Mouse (Mus musculus): ENCODE data around the gene Ppp1r9a.

DNA sequence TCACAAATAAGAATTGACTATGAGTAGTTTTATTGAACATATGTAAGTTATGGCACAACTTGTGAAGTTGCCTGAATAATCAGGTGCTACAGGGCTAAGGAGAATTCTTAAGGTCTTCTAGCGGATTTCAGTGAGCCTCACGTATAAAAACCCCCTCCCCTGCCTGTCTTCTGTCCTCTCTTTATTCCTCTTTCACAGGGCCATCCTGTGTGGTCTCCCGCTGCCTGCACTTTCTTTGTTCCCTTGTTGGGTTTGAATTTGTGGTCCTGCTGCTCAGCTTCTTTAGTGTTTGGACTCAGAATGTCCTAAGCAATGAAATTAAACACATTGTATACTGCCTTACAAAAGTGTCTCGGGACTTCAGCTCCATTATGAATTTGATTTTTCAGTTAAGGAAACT, 110.1 kb downstream of the Ppp1r9a start:
- TF ChIP-seq E2F4 (IDR thresholded peaks at IDR 0.05; ENCODE audit: borderline replicate concordance, low read depth, low read length) (no peak), MXI1 (IDR thresholded peaks at IDR 0.05; ENCODE audit: low read depth, low read length) (no peak), ZKSCAN1 (IDR thresholded peaks at IDR 0.05; ENCODE audit: low read depth, low read length) (no peak), MYB (IDR thresholded peaks at IDR 0.05; ENCODE audit: low read depth, low read length) (no peak)
